Mouse (Mus musculus) frontal cortex, postnatal 14 days (tissue): ENCODE measurements around the gene Mapk11.

Experiments
- DNase-seq, 2 experiments: peaks; one replicate each; pipeline ENCODE4 v3.0.0; 2022; ENCODE audit warnings: low spot score in 2 of 2

Mapk11 gene

DNA sequence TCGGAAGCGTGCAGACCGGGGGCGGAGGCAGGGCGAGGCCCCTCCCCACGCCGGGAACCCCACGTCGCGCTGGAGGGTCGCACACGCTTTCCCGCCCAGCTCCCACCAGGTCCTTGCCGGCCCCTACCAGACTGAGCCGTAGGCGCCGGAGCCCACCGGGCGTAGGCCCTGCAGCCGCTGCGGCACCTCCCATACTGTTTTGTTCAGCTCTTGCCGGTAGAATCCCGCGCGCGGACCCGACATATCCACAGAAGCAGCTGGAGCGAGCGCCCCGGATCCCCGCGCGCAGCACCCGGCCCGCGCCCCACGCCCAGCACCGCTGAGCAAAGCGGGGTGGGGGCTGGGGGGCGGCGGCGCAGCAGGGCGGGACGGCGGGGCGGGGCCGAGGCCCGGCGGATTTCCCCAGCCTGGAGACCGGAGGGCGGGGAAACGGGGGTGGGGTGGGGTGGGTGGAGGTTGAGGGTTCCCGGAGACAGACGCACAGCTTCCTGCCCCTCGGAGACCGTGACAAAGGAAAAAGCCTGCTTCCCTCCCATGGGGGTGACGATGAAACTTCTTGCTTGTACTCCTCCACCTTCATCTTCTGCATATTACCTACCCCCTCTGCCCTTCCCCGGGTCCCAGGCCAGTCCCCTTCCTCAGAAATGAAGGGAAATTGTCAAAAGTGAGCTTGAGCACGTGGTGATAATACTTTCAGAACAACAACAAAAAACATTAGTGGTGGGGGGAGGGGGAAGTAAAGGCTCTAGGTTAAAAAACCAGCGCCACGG, at the start of gene Mapk11:
TSS of gene Mapk11 (minus strand) at position 358 of the 770 bp plus-strand sequence.
- DNase-seq: no peak

DNA sequence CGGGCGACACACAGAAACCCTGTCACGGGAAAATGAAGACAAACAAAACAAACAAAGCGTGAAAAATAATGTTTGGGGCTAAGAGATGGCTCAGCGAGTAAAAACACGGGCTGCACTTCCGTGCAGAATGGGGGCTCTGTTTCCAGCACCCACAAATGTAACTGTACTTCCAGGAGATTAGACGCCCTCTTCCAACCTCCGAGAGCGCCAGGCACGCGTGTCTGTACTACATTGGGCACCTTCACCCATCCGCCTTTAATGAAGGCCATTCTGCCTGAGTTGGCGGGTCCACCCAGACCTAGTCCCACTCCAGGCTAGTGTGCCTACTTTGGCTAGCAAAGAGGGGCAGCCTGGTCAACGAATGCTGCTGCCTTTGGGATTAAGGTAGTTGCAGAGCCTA, 47.6 kb upstream of the Mapk11 start:
- DNase-seq: no peak

DNA sequence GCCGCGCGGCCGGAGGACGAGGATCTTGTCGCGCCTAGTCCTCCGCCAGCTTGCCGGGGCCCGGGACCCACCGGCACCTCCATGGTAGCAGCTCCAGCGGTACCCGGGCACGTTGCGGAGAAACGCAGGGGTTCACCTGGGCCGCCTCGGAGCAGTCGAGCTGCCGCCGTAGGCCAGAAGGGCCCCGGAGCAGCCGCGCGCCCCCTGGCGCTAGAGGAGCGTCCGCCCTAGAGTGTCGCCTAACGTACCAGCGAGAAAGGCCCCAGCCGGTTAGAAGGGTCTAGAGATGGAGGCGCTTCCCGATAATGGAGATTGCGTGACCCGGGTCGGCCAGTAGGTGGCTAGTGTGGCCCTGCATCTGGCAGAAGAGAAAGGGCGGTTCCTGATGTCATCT, 46.9 kb upstream of the Mapk11 start, which contains the start of gene Dennd6b:
TSS of gene Dennd6b (minus strand) at position 184 of the 394 bp plus-strand sequence.
- peak; percentile 95 to 96 for DNase-seq

DNA sequence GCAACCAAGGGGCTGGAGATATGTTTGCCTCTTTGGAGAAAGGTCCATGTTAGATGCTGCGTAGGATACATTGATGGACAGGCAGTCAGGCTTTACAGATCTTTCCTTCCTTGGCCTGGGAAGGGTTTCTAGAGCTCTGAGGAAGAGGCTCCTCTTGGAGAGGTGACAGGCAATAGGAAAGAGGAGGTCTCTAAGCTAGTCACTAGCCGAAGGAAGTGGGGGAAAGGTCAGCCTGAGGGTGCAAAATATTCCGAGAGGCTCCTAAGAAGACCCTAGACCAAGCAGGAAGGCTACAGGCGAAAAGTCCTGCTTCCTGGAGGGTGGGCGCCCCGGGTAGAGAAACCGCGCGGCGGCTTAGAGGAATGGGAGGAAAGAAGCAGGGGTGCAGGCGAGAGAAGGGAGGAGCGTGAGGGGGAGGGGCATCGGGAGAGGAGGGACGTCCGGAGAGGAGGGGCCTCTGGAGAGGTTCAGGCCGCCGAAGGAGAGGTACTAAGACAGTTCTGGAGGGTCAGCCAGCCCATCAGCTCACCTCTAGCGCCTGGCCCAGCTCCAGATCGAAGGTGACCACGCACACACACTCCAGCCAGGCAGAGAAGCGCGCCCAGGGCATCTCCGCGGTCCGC, 46.4 kb upstream of the Mapk11 start:
- DNase-seq: peak; percentile 84 to 89

DNA sequence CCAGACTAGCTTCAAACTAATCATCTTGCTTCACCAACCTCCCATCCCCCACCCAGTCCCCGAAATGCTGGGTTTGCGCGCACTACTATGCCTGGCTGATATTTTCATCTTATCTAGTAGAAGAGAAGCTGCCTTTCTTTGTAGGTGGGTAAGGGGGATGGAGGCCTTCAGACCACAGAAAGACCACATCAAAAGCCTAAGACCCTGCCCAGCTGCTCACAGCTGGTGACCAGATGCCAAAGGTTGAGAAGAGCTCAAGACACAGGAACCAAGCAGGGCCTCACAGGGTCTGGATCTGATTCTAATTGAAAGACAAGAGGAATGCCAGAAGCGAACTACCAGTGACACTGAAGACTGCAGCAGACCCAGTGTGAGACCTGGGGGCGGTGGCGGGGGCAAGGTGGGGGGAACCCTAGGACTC, 45.8 kb upstream of the Mapk11 start:
- DNase-seq: no peak

DNA sequence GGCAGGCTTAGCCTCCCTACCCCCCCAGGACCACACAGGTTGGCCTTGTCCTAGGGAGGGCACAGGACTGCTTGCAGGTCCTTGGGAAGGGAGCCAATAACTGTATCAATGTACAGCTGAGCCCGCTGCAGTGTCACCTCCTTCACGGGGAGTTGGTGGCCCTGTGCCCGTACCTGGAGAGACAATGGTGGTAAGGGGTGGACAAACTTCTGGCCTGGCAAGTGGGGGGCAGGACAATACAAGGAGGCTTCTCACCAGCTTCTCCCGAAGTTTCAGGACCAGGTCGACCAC, 35.5 kb upstream of the Mapk11 start:
- no peak for DNase-seq

DNA sequence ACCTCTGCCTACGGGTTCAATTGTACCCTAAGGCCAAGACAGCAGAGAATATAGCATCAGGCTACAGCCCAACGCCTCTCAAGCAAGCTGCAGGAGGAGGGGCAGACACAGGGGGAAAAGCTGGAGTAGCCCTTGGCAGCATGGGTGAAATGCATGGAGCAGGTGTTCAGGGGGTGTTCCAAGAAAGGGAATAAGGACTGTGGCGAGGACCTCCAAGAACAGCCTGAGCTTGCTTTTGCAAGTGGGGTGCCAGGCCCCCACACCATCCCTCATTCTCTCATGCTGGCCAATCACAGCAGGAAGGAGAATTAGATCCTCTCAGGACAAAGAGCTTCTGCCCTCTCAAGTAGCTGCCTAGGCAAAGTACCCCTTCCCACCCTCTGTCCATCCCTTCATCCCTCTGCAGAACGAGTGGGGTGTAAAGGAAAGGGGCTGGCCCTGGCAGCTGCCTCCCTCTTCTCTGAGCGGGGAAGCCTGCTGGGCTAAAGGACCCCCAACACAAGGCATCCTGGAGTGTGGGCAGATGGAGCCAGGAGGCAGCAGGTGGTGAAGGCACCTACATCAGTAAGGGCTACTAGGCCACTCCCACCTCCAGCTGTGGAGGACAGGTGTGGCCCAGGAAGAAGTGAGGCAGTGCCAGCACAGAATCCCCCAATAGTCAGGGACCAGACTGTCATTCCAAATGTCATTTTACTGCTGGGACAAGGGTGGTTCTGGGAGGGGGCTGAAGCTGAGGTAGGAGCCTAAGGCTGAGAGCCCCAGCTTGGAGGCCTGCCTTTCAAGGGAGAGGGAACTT, 34.9 kb upstream of the Mapk11 start:
- no peak for DNase-seq

DNA sequence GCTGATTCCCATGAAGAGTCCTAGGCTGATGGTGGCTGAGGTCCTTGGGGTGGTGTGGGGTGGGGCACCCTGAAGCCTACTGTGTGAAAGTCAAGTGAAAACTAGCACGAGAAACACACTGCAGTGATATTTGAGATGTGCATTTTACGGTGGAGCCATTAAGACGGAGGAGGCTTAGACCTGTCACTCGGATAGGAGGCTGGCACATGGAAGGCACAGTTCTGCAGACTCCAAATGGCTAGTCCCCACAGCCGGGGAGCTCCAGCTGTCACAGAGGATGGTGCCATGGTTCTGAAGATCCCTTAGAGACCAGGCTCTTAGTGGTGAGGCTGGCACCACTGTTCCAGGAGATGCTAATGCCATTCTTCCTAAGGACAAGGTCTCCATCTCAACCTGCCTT, 33.4 kb upstream of the Mapk11 start:
- no peak for DNase-seq

DNA sequence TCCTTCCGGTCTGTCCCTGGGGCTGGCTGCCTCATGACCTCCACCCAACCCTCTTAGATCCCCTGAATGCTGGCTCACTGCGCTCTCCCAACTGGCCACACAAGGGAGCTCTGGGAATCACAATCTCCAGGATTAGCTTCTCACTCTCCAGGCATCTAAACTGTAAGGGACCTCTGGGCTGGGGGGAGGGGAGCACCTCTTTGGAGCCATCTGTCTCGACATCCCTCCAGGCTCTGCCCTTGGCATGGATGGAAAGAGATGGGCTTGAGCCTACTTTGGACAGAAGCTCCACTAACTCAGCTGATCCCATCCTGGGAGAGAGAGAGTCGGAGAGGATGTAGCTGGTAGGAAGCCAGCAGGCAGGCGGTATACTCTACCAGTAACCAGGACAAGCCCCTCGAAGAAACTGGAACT, 32.9 kb upstream of the Mapk11 start:
- DNase-seq: no peak

DNA sequence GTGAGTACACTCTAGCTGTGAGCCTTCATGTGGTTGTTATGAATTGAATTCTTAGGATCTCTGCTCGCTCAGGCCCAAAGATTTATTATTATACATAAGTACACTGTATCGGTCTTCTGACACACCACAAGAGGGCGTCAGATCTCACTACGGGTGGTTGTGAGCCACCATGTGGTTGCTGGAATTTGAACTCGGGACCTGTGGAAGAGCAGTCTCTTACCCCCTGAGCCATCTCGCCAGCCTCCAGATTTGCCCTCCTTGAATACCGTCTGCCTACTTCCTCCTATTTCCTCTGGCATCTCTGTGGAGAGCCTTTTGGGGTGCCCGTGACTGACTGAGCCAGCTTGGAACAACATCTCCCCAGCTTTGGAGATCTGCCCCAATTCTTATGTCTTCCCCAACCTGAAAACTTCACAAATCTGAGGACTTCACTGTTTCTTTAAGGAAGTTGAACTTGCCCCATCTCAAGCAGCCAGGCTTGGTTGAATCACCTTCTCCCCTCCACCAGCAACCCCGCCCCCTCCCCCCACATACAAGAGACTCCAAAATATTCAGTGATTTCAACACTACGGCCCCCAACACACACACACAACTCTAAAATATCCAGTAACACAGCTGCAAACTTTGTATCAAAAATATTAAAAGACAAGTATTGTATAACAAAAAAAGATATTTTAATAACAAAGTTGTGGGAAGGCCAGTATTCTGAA, 32.3 kb upstream of the Mapk11 start:
- DNase-seq: no peak

DNA sequence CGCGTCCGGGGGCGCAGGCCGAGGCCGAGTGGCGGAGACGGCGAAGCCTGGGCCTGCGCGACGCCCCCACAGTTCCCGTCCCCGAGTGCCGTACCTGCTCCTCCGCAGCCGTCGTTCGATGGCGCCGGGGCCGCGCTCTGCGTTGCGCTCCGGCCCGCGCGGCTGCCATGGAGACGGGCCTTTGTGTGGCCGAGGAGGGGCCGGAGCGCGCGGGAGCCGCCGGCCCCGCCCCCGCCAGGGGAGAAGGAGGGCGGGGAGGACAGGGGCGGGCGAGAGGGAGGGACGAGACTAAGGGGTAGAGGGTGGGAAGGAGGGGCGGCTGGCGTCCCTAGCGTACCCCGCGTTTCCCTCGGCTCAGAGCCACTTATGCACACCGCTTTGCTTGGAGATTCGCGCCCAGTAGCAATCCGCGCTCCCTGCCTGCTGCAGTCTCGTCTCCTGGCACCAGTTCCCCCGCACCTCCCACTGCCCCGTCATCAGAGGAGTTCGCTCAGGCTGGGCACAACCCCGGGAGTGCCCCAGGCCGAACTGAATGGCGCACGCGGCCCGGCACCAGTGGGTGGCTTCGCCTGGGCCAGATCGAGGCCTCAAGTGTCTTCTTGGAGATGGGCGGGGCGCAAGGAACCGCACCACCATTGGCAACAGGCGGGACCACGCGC, 31.3 kb upstream of the Mapk11 start, which contains the start of gene Plxnb2:
TSS of gene Plxnb2 (minus strand) at position 218 of the 659 bp plus-strand sequence.
- DNase-seq: peak; percentile 68 to 78

DNA sequence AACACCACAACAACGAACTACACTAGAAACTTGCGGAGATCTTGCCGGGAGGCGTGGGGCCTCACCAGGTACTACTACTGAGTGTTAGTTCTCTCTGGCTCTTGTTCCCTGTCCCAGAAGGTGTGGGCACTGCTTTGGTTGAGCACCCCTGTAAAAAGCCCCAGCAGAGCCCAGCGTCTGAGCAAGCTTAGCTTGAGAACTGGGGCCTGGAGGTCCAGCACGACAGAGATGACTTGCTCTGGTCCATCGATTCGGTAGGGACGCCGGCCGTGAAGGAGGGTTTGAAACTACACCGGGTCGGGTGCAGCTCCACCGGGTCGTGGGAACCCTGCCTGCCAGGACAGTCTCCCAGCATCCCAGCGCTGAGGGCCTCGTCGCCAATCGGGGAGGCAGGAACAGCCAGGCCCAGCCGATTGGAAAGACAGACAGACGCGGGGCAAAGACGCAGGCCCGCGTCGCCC, 30.7 kb upstream of the Mapk11 start:
- DNase-seq: no peak

DNA sequence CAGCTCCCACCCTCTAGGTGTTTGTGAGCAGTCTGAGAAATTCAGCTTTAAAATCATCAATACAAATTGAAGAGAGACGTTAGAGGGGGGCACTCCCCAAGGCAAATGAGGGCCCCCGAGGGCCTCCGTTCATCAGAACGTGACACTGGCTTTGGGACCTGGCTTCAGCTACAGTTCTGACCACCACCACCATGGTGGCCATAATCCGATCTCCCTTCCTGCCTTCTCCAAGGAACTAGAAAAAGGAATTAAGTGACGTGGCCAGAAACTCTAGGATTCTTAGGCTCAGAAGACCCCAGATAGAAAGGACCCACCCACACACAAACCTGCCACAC, 30.2 kb upstream of the Mapk11 start:
- no peak for DNase-seq

DNA sequence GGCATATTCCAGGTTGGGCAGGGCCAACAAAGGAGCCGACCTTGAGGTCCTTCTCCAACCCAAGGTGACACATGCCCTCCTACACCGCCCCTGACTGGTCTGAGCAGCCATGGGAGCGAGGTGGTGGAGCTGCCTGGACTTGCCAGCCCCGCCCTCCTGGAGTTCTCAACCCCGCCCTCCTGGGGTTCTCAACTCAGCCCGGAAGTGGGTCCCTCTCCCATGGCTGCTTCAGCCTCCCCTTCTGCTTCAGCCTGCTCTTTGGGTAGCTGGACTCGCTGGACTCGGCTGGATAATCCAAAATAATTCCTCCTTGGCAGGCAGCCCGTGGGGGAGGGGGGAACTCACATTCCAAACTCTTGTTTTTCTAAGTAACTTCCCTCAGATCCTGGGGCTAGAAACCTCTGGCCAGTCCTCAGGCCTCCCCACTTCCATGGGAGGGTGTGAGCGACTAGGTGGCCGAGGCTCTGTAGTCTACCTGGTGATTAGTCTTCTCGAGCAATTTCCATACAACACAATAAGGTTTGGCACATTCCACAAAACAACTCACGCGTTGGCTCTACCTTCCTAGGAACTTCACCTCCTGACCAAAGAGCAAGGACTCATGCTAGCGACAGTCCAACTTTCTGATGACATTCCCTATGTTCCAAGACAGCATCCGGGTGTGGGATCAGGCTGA, 29.7 kb upstream of the Mapk11 start:
- DNase-seq: no peak

DNA sequence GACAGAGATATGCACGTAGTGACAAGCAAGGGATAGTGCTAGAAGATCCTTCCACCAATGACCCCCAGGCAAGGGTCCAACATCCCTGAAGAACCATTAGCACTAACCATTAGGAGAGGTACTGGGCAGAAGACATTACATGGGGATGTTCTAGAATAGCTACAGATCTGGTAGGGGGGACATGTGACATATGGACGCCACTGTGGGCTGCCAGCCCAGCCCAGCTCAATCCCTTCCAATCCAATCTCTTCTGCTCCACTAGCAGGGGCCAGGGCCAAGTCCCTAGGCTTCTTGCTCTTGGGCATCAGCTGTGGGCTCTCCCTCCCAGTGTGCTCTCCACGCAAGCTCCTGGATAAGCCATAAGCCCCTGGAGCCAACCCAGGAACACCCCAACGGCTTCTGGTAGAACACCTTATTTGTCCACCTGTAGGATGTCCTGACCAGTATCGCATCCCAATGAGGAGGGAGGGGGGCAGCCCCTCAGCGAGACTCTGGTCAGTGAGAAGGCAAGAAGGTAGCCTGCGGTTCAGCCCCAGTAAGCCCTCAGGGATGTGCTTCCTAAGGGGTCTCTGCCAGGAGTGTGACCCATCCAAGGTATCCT, 28.9 kb upstream of the Mapk11 start:
- no peak for DNase-seq

DNA sequence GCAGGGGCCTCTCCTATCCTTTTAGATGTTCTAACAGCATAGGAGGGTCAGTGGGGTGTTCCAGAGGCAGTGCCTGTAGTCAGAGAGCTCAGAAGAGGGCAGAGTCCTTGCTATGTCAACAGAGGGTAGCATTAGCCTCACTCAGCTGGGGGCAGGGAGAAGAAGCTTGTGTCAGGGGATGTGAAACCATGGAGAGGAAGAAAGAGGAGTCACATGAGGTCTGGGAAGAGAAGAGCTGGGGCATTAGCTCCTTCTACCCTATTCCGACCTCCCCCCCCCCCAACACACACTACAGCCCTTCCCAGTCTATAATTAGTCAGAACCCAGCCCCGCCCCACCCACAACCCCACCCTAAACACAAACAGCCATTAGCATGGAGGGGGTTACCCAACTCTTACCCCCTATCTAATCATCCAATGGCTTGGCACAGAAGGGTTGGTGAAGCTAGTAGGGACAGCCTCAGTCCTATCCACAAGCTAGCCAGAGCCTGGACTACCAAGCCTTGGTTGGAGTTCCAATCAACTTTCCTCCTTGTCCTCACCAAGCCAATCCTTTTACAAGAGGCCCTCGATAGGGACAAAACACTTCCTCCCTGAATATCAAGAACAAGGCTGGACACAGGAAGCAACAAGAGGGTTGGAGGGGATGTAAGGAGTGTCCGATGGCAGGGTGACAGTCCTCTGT, 28.3 kb upstream of the Mapk11 start:
- DNase-seq: no peak

DNA sequence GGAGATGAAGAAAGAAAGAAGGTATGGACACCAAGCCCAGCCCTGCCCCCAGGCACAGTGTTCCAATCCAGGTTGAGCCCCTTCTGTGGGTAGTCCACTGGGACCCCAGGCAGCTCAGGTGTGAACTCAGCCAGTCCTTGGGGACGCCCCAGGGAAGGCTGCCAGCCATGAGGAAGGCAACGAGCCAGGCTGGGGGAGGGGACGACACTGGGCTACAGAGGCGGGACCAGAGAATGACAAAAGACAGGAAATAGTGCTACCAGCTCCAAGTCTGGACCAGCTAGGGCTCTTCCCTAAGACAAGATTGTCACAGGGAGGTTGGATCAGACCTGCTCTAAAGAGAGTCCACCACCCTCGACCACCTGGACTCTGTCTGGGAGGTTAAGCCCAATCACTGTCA, 27.7 kb upstream of the Mapk11 start:
- no peak for DNase-seq

DNA sequence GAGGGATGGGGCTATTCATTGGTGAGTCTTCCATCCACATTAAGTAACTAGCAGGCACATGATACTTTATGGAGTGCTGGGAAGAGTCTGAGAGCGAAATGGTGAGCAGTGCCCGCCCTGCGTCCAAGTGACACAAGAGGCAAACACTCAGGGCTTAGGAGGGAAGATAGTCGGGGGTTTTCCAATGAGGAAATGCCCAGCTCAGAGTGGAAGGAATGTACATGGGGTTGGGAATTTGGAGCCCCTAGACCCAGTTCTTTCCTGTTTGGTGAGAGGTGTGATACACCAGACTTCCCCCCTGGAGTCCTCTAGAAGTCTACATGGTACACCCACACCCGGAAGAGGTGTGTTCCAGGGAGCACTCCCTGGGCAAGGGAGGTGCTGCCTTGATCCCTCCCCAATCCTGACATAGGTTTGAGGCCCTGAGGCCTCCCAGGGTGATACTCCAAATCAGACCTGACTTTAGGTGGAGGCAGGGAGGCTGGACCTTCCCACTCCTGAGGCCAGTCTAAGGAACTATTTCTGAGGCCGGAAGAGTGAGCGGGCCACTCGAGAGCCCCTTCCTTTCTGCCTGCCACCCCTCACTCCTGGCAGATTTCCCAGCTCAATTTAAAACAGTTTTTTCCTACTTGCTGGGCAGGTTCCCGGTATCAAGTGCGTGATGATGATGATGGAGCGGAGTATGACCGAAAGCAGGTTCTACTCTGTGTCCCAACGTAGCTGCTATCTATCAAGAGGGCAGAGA, 26.2 kb upstream of the Mapk11 start:
- DNase-seq: no peak

DNA sequence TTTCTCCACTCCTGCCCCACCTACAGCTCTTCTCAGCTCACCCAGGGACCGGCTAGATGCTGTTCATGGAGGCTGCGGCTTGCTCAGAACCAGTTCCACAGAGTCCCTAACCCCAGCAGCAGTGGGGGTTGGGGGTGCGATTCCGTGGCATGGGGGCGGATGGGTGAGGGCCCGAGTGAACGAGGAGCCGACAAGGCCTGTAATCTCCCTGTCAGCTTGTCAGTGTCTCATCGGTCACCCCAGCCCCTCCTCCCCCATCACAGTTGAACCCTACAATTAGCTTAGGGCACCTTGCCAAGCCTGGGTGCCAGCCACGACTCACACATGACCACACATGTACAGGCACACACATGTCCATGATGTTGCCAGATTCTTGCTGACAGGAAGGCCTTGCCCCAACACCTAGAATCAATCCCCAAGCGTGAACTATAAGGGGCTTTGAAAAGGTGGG, 25.5 kb upstream of the Mapk11 start:
- no peak for DNase-seq
